Mouse (Mus musculus) gastrocnemius, adult 2 months (tissue): Measurements from ENCODE around the gene Adamts9. TPM values are rescaled to one million over a fixed set of nuclear protein-coding genes. Genes with fewer than 3 reads are reported as not detected.

Source experiments
- DNase-seq: peaks from one replicate; pipeline ENCODE4 v3.0.0; 2022
- H3K27ac ChIP-seq: fragments of 200-600 bp; 2 replicates; pipeline ENCODE4 v1.8.1; 2022; ENCODE audit warnings: mild to moderate bottlenecking
- H3K4me3 ChIP-seq: fragments of 200-600 bp; 2 replicates; pipeline ENCODE4 v1.8.1; 2022; ENCODE audit warnings: mild to moderate bottlenecking, moderate library complexity
- CTCF ChIP-seq: fragments of 200-600 bp; IDR thresholded peaks from 2 replicates; pipeline ENCODE4 v1.8.1; 2022; ENCODE audit warnings: antibody characterized with exemption, mild to moderate bottlenecking, moderate library complexity
- intact Hi-C: fragments of 180-260 bp; cut with DNase I; formaldehyde crosslinking; loops from one replicate; pipeline ENCODE4 v1.15.1; 2025
- total RNA-seq, 2 experiments: library from RNA; stranded (reverse); gene quantifications; 2 replicates each; pipeline ENCODE4 v1.2.3; 2021

Gene Adamts9
- total RNA-seq, 2 experiments from 2014 or later, result 8.5 to 8.9 TPM

GRCm38 (mm10) chr6:92776356-92776755 is 166.9 kb downstream of the Adamts9 start:
- intact Hi-C loops, result no loop called here
- TF ChIP-seq CTCF, result peak; percentile 77
- DNase-seq, result no peak
- no peak overlapping the region for H3K4me3 ChIP-seq
- no peak overlapping the region for H3K27ac ChIP-seq

GRCm38 (mm10) chr6:92762372-92762771 is 180.9 kb downstream of the Adamts9 start:
- DNase-seq, result no peak
- intact Hi-C loops, result no loop called here
- Histone ChIP-seq H3K4me3 (no peak overlapping the region), H3K27ac (no peak overlapping the region)
- no peak for TF ChIP-seq CTCF

- no peak overlapping the region for H3K27ac ChIP-seq
- no peak for DNase-seq
- no peak for TF ChIP-seq CTCF
- H3K4me3 ChIP-seq, result no peak overlapping the region
- intact Hi-C loops, result no loop called here
Observed at GRCm38 (mm10) chr6:92759616-92760015, 183.7 kb downstream of the Adamts9 start.

GRCm38 (mm10) chr6:92755826-92756225 is 187.5 kb downstream of the Adamts9 start:
- H3K4me3 ChIP-seq, result no peak overlapping the region
- intact Hi-C loops, result no loop called here
- DNase-seq, result no peak
- no peak overlapping the region for H3K27ac ChIP-seq
- no peak for TF ChIP-seq CTCF

GRCm38 (mm10) chr6:92752737-92753136 is 190.6 kb downstream of the Adamts9 start:
- TF ChIP-seq CTCF, result no peak
- no peak for DNase-seq
- Histone ChIP-seq H3K4me3 (no peak overlapping the region), H3K27ac (no peak overlapping the region)
- intact Hi-C loops, result no loop called here

GRCm38 (mm10) chr6:92749420-92749819 is 193.9 kb downstream of the Adamts9 start:
- Histone ChIP-seq H3K27ac (peak overlapping the region; percentile 40; the same call in 1 of the 2 replicates), H3K4me3 (no peak overlapping the region)
- TF ChIP-seq CTCF, result no peak
- DNase-seq, result peak; percentile 47
- intact Hi-C loops, result no loop called here

- H3K27ac ChIP-seq, result no peak overlapping the region
- intact Hi-C loops, result loop anchor here (1.0 kb wide), 1 partner anchor 457 kb away; no protein-coding TSS in a partner anchor
- peak; percentile 57 for DNase-seq
- H3K4me3 ChIP-seq, result peak overlapping the region; percentile 27
- peak; percentile 69 for TF ChIP-seq CTCF
Observed at GRCm38 (mm10) chr6:92743605-92744004, 199.7 kb downstream of the Adamts9 start.

GRCm38 (mm10) chr6:92737116-92737515 is 206.2 kb downstream of the Adamts9 start:
- no peak for TF ChIP-seq CTCF
- intact Hi-C loops, result no loop called here
- no peak for DNase-seq
- Histone ChIP-seq H3K4me3 (no peak overlapping the region), H3K27ac (no peak overlapping the region)

- no peak for DNase-seq
- no peak overlapping the region for H3K27ac ChIP-seq
- intact Hi-C loops, result no loop called here
- H3K4me3 ChIP-seq, result no peak overlapping the region
- TF ChIP-seq CTCF, result no peak
Observed at GRCm38 (mm10) chr6:92733651-92734050, 209.6 kb downstream of the Adamts9 start.

- H3K4me3 ChIP-seq, result no peak overlapping the region
- DNase-seq, result no peak
- no peak for TF ChIP-seq CTCF
- intact Hi-C loops, result loop anchor here (5.0 kb wide), 1 partner anchor 441 kb away; no protein-coding TSS in a partner anchor
- H3K27ac ChIP-seq, result peak overlapping the region; percentile 43; the same call in 1 of the 2 replicates
Observed at GRCm38 (mm10) chr6:92728514-92728913, 214.8 kb downstream of the Adamts9 start.

GRCm38 (mm10) chr6:92728084-92728483 is 215.2 kb downstream of the Adamts9 start:
- TF ChIP-seq CTCF, result peak; percentile 95
- H3K4me3 ChIP-seq, result no peak overlapping the region
- peak overlapping the region; percentile 43; the same call in 1 of the 2 replicates for H3K27ac ChIP-seq
- intact Hi-C loops, result loop anchor here (5.0 kb wide), 1 partner anchor 441 kb away; no protein-coding TSS in a partner anchor
- DNase-seq, result peak; percentile 85

- no peak for DNase-seq
- intact Hi-C loops, result loop anchor here (5.0 kb wide), 1 partner anchor 440 kb away; no protein-coding TSS in a partner anchor
- H3K4me3 ChIP-seq, result no peak overlapping the region
- no peak overlapping the region for H3K27ac ChIP-seq
- TF ChIP-seq CTCF, result no peak
Observed at GRCm38 (mm10) chr6:92727351-92727986, 215.8 kb downstream of the Adamts9 start.

GRCm38 (mm10) chr6:92726121-92726520 is 217.2 kb downstream of the Adamts9 start:
- no peak for TF ChIP-seq CTCF
- H3K4me3 ChIP-seq, result no peak overlapping the region
- peak; percentile 31 for DNase-seq
- H3K27ac ChIP-seq, result no peak overlapping the region
- intact Hi-C loops, result loop anchor here (5.0 kb wide), 1 partner anchor 439 kb away; no protein-coding TSS in a partner anchor

- Histone ChIP-seq H3K27ac (no peak overlapping the region), H3K4me3 (no peak overlapping the region)
- intact Hi-C loops, result no loop called here
- TF ChIP-seq CTCF, result no peak
- DNase-seq, result no peak
Observed at GRCm38 (mm10) chr6:92724394-92724793, 218.9 kb downstream of the Adamts9 start.

Other genes starting within 250 kb of the Adamts9 start
- 1 to 10 TPM; 1.2 to 2.3 TPM for gene Prickle2, start 237.3 kb downstream of the Adamts9 start, total RNA-seq
- under 1 TPM in 1 of 2 experiments, not detected in 1; 0.11 TPM for gene A730049H05Rik, start 127.0 kb downstream of the Adamts9 start, total RNA-seq
- gene Gm15737, start 74.1 kb downstream of the Adamts9 start, total RNA-seq, result under 1 TPM; 0.50 to 0.51 TPM